Mouse (Mus musculus) adrenal gland, adult 18-20 months (tissue): Measurements from ENCODE around the gene Rgs9bp. TPM values are rescaled to one million over a fixed set of nuclear protein-coding genes. Genes with fewer than 3 reads are reported as not detected.
"Not testable (repeated sequence)": the region's sequence is repeated elsewhere in the genome, so short reads cannot be mapped to it uniquely, and the experiment has no call there.

Source experiments
- DNase-seq, 2 experiments: peaks; one replicate each; pipeline ENCODE4 v3.0.0; 2021 to 2022; ENCODE audit warnings: low spot score in 2 of 2
- total RNA-seq, 2 experiments: library from RNA; stranded (reverse); gene quantifications; 1 replicate in 1 of 2; 2 replicates in 1 of 2; pipeline ENCODE4 v1.2.3; 2021

Gene Rgs9bp
- total RNA-seq, 2 experiments from 2014 or later: 0.29 to 0.30 TPM

DNA sequence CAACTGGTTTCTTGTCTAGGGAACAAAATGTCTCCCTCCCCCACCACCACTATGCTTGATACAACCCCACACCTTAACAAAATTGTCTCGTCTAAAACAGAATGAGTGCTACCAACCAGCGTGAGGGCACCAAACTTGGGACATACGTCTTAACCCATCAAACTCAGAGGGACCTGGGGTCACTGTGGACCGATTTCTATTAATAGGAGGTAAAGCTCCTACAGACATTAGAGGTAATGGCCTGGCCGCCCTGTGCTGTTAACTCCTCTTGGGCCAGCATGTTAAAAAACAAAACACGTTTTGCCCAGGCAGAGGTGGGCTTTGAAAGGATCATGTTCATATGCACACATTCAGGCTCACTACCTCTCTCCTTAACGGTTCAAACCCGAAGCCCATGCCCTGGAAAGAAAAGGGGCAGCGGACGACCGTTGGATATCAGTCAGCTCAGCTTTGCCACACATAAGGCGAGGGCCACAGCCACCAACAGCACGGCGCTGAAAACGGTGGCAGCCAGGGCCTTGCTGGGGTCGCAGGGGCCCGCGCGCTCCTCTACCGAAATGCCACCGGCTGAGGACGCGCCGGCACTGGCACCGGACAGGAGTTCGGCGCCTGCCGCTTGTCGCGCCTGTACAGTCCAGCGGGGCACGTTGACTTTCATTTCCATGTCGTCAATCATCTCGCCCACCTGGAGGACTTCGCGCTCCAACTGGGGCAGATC is 1.2 kb downstream of the Rgs9bp start:
- DNase-seq: peak in 1 of 2 experiments; percentile 30

GRCm38 (mm10) chr7:35583476-35584025 is 1.8 kb downstream of the Rgs9bp start:
- DNase-seq: no peak

- no peak for DNase-seq
These were observed 2.7 kb downstream of the Rgs9bp start for GRCm38 (mm10) chr7:35582719-35583118.

GRCm38 (mm10) chr7:35579849-35580248 is 5.5 kb downstream of the Rgs9bp start:
- DNase-seq: peak; percentile 29 to 46

DNA sequence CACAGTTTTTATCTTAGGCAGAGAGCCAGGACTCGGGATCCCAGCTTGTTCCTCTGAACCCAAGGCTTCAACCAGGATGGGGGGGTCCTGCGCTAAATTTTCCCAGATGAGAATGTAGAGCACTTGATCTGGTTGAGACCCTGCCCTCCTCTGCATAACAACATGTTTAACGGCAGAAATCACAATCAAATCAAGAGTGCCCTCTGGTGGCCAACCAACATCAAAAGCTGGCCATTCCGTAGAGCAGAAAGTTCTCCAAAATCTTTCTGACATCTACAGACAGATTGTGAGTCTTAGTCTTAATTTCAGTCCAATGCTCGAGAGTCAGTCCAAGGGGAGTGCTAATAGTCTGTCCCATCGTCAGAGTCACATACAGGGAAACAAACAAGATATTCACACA is 14.5 kb downstream of the Rgs9bp start:
- not testable (repeated sequence) for DNase-seq

DNA sequence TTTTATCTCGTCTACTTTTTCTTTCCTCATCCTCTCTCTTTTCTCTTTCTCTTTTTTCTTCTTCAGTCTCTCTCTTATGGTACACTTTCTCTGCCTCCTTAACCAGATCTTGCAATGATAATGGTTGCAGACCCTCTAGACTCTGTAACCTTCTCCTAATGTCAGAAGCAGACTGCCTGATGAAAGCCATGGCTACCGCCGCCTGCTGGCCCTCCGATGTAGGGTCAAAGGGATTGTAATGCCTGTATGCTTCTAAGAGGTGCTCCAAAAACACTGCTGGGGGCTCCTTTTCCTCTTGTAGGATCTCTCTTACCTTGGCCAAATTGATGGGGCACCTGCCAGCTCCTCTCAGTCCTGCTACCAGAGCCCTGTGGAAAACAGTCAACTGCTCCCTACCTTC is 15.7 kb downstream of the Rgs9bp start:
- not testable (repeated sequence) for DNase-seq

GRCm38 (mm10) chr7:35565965-35566364 is 19.4 kb downstream of the Rgs9bp start:
- not testable (repeated sequence) for DNase-seq

- DNase-seq: not testable (repeated sequence)
These were observed 20.5 kb downstream of the Rgs9bp start for GRCm38 (mm10) chr7:35564872-35565271.

DNA sequence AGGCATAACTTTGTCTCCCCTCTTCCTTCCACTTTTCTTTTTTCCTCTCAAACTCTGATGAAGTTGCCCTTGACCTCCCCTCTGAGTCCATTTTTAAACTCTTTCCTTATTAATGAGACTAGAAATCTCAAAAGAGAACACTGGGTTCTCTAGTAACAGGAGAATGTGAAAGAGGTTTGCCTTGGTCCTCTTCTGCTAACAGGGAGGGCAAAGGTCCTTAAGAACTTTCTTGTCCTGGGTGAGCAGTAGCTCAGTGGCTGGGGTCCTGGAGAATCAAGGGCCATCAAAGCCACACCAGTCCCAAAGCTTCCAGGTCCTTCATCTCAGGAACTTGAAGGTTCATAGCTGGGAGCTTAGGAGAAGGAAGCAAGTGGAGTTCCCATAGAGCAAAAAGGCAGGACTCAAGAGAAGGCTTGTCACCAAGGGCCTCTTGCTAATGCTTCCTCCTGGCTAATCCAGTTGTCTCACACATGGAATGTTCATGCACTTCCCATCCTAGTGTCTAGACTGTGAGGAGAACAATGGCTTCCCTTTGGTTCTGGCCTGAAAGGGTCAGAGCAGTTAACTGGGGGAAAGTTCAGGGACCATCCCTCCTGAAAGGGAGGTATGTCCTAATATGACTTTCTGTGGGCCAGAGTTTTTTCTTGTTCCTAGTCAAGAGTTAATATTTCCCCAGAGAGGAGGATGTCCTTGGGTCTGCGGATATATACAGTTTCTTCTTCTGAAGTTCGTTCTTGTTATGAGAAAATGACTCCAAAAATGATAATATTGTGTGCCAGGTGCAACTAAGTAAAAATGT is 21.1 kb downstream of the Rgs9bp start:
- DNase-seq: no peak

GRCm38 (mm10) chr7:35563071-35563470 is 22.3 kb downstream of the Rgs9bp start:
- DNase-seq: no peak

DNA sequence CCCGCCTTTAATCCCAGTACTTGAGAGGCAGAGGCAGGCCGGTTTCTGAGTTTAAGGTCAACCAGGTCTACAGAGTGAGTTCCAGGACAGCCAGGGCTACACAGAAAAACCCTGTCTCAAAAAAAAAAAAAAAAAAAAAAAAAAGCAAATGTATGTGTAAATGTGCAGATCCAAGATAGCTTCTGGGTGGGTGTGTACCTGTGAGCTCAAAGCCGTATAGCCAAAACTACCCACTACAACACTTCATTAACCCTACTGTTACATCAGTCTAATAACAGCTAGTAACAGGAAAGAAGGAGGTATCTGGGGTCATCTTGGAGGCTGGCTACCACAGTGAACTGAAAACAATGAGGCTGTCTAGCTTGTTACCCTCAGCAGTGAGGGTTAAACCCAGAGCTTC is 25.5 kb downstream of the Rgs9bp start:
- DNase-seq: no peak

DNA sequence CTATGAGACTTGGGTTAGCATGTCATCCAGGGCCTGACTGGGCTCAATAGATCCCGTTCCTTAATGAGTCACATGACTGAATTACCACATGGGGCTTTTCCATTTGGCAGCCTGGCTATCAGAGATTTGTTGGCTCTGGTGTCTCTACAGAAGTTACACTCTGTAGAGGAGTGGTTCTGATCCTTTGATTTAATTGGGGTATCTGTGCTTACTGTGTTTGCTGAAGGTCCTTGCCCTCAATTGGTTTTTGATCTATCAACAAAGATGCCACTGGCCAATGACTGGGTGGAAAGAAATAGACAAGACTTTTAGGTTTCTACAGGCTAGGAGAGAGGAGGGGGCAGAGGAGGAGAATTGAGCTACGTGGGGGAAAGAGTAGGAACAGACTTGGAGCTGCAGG is 26.7 kb downstream of the Rgs9bp start:
- DNase-seq: no peak

- DNase-seq: no peak
These were observed 27.8 kb downstream of the Rgs9bp start for GRCm38 (mm10) chr7:35557577-35557976.

DNA sequence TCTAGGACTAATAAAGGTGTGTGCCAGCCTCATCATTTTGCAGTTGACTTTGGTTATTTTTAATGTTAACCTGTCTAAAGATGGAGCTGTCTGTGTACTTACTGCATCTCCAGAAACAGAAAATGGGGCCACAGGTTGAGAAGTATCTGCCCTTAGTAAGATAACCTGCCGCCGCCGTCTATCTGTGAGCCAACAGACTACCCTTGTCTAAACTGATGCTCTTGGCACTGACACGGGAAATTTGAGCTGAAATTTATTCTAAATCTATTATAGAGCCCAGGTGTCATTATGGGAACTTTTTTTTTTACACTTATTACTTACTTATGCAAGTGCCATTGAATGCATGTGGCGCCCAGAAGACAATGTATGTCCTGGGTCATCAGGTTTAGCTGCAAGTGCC is 28.5 kb downstream of the Rgs9bp start:
- DNase-seq: no peak

DNA sequence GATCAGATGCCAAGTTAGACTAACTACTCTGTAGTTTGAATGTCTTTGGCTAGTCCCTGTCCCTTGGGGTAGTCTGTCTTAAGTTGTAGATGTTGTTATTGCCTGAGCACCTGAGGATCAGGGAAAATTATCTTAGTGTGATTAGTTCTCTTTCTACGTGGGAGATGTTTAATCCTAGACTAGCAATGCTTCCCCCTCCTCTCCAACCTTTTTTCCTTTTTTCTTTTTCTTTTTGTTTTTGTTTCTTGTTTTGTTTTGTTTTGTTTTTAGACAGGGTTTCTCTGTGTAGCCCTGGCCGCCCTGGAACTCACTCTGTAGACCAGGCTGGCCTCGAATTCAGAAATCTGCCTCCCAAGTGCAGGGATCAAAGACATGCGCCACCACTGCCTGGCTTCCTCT is 29.2 kb downstream of the Rgs9bp start, which contains the start of gene Nudt19:
Gene Nudt19 (minus strand): TSS at position 100 of the 399 bp plus-strand sequence.
- DNase-seq: no peak

- peak; percentile 83 to 89 for DNase-seq
These were observed 29.9 kb downstream of the Rgs9bp start for GRCm38 (mm10) chr7:35555224-35556204.

GRCm38 (mm10) chr7:35554605-35555175 is 30.7 kb downstream of the Rgs9bp start:
- DNase-seq: peak in 1 of 2 experiments; percentile 10

DNA sequence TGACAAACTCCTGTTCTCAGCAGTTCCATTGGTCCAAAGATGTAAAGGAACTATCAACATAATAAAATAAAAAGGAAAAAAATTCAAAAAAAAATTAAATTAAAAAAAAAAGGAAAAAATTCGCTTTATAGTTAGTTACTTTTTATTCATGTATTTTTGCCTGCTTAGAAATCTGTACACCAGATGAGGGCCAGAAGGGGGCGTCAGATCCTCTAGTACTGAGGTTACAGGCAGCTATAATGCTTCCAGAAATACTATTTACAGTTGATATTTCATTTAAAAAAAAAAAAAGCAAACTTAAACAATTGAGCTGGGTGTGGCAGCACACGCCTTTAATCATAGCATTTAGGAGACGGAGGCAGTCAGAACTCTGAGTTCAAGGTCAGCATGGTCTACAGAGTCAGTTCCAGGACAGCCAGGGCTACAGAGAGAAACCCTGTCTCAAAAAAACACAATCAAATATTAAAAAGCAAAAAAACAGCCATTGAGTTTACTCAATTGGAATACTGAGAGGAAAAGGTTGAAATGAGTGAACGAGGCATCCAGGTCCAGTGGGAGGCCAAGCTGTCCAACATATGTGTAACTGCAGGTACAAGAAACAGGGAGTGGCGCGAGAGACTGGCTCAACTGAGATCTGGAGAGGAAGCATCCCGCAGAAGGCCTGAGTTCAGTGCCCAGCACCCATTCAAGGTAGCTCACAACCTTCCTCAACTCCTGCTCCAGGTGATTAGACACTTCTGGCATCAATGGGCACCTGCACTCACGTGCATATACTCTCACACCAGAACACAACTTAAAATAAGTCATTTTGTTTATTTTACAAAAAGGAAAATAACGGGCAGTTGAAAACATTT is 31.4 kb downstream of the Rgs9bp start:
- no peak for DNase-seq

GRCm38 (mm10) chr7:35545881-35546280 is 39.5 kb downstream of the Rgs9bp start:
- peak; percentile 31 to 42 for DNase-seq
